Mouse (Mus musculus): Measurements from ENCODE around the gene Pdlim4.

- no peak for TF ChIP-seq ZNF384 (IDR thresholded peaks at IDR 0.05; ENCODE audit: low read depth, low read length)
- TF ChIP-seq CHD2 (IDR thresholded peaks at IDR 0.05; ENCODE audit: low read depth, low read length): no peak
Observed at GRCm38 (mm10) chr11:54006901-54007300, 61.9 kb downstream of the Pdlim4 start.
